Mouse (Mus musculus) heart, adult 2 months (tissue): Measurements from ENCODE around the gene Acsl6. TPM values are rescaled to one million over a fixed set of nuclear protein-coding genes. Genes with fewer than 3 reads are reported as not detected.

Experiments used
- DNase-seq, 2 experiments: peaks; one replicate each; pipeline ENCODE4 v3.0.0; 2021
- H3K27ac ChIP-seq: fragments of 200-600 bp; 2 replicates; pipeline ENCODE4 v1.8.1; 2022
- H3K27me3 ChIP-seq: fragments of 200-500 bp; 2 replicates; pipeline ENCODE4 v1.6.1; 2012; ENCODE audit warnings: mild to moderate bottlenecking, low read length, inconsistent platforms, mixed read lengths; ENCODE audit not compliant: control insufficient read depth, insufficient read depth
- H3K36me3 ChIP-seq: fragments of 200-500 bp; 2 replicates; pipeline ENCODE4 v1.6.1; 2012; ENCODE audit warnings: low read length, inconsistent platforms; ENCODE audit not compliant: control insufficient read depth, insufficient read depth
- H3K4me1 ChIP-seq: fragments of 200-500 bp; 2 replicates; pipeline ENCODE4 v1.6.1; 2011; ENCODE audit warnings: low read length; ENCODE audit not compliant: control insufficient read depth, insufficient read depth
- H3K4me3 ChIP-seq: fragments of 200-600 bp; 2 replicates; pipeline ENCODE4 v1.8.1; 2022
- H3K79me2 ChIP-seq: fragments of 200-500 bp; replicated peaks from 2 replicates; pipeline ENCODE4 v1.6.1; 2012; ENCODE audit warnings: mild to moderate bottlenecking, inconsistent platforms, low read length, moderate library complexity, mixed read lengths; ENCODE audit not compliant: control insufficient read depth, insufficient read depth
- H3K9ac ChIP-seq: fragments of 200-500 bp; 2 replicates; pipeline ENCODE4 v1.6.1; 2012; ENCODE audit warnings: low read depth, mild to moderate bottlenecking, control low read depth, inconsistent platforms, low read length, mixed read lengths
- CTCF ChIP-seq: fragments of 200-600 bp; IDR thresholded peaks from 2 replicates; pipeline ENCODE4 v1.8.1; 2022; ENCODE audit warnings: antibody characterized with exemption, mild to moderate bottlenecking, moderate library complexity
- EP300 ChIP-seq: fragments of 200-500 bp; IDR thresholded peaks from 2 replicates; pipeline ENCODE4 v1.6.1; 2011; ENCODE audit warnings: low read depth, low read length, control low read depth; ENCODE audit not compliant: insufficient read depth
- POLR2A ChIP-seq: fragments of 200-500 bp; IDR thresholded peaks from 2 replicates; pipeline ENCODE4 v1.6.1; 2011; ENCODE audit warnings: mild to moderate bottlenecking, low read depth, low read length, control low read depth; ENCODE audit not compliant: insufficient read depth
- WGBS: fragments of 180-500 bp; shearing (Covaris S2); methylation state at CpG from one replicate; pipeline ENCODE4 v1.1.7; 2018; 5-methylcytosine and 5-hydroxymethylcytosine counted together
- intact Hi-C: fragments of 180-260 bp; cut with DNase I; formaldehyde crosslinking; loops from one replicate; pipeline ENCODE4 v1.15.1; 2025
- long read RNA-seq: library from polyadenylated mRNA; stranded (forward); transcript quantifications from one replicate; pipeline ENCODE4 v2.0.0, GENCODE M21; 2021
- polyA plus RNA-seq: library from polyadenylated mRNA; depleted of rRNA; stranded (reverse); fragments of >200 nt; gene quantifications from 2 replicates; pipeline ENCODE4 v1.2.3, GENCODE M21; 2012; rRNA removed
- total RNA-seq, 2 experiments: library from RNA; stranded (reverse); gene quantifications; 2 replicates each; pipeline ENCODE4 v1.2.3; 2021

Gene Acsl6
- 1 to 10 TPM; 6.0 to 7.2 TPM for total RNA-seq
- 5.7 and 7.0 TPM in 2 replicates for polyA plus RNA-seq
- long read RNA-seq, full-length matches to known transcripts: 8 of 13 reads
- long read RNA-seq, partial matches to known transcripts: 2 of 13 reads
- long read RNA-seq, other reads (novel, unspliced or antisense): 3 of 13 reads

DNA sequence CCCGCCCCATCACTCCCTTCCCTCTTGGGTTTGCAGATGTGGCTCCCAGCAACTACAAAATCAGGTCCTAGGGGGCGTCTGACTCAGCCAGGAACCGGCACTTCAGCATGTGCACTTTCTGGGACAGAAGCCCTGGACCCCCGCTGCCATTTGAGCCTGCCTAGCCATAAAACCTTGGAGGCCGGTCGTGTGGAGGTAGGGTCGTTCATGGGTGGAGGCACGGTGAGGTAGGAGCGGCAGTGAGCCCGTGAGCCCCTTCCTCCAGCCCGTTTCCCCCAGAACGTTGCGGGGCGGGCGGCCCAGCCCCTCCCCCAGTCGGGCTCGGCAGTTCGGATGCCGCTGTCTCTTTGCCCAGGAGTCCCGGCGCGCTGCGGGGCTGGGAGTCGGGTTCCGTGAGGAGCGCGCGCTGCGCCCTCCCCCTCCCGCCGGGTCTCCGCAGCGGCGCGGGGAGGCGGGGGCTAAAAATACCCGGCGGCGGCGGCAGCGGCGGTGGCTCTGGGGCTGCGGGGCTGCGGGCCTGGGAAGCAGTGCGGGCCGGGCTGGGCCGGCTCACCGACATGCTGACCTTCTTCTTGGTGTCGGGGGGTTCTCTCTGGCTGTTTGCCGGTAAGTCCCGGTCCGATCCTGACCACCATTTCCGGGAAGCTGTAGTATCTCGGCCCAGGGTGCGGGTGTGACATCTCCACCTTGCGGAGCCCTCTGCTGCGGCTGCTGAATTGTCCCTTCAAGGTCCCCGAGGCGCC lies at the start of gene Acsl6:
Acsl6 (plus strand) TSS at position 71 of the 743 bp plus-strand sequence.
- no peaks in the 10 kb centered on the region for H3K4me1 ChIP-seq
- H3K36me3 ChIP-seq: no peaks in the 10 kb centered on the region
- peak in 1 of 2 experiments; percentile 18 for DNase-seq
- no peaks in the 10 kb centered on the region for H3K79me2 ChIP-seq
- under 1% methylated on average over 56 of the region's 59 CpGs for WGBS
- peak within 1 kb of the TSS; percentile 68 for H3K9ac ChIP-seq
- intact Hi-C loops: loop anchor here (10.0 kb wide), 1 partner anchor 171 kb away; no protein-coding TSS in a partner anchor
- no peak within 1 kb of the TSS for H3K27ac ChIP-seq
- no peak for TF ChIP-seq POLR2A
- TF ChIP-seq EP300: no peak
- 0 out of 2 replicates have a peak, but pooled peaks have one; percentile 3 for TF ChIP-seq CTCF
- peak within 1 kb of the TSS; percentile 45 for H3K4me3 ChIP-seq
- peaks cover 7% of the 10 kb centered on the region for H3K27me3 ChIP-seq

DNA sequence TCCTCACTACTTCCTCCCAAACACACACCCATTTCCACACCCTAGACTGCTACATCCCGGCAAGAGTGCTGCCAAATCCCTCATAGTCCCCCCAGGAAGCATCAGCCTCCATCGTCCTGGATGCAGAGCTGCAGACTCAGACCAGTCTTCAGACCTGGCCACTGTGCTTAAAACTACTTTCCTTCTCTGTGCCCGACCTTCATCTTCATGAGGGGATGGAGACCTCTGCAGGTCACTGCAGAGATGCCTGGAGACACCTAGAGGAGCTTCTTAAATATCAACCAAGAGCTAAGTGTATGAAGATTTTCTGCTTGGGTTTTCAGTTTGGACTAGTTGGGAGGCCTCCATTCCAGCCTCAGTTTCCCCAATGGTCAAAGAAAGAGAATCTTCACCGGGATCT lies 49.5 kb upstream of the Acsl6 start:
- Histone ChIP-seq H3K36me3 (no peaks in the 10 kb centered on the region), H3K79me2 (no peaks in the 10 kb centered on the region), H3K9ac (no peak overlapping the region), H3K27ac (no peak overlapping the region), H3K4me3 (no peak overlapping the region), H3K4me1 (no peaks in the 10 kb centered on the region; the same call in none of the 2 replicates), H3K27me3 (no peaks in the 10 kb centered on the region)
- intact Hi-C loops: no loop called here
- peak in 1 of 2 experiments; percentile 13 for DNase-seq
- TF ChIP-seq EP300: peak; percentile 15; the same call in 1 of the 2 replicates
- no peak for TF ChIP-seq POLR2A
- TF ChIP-seq CTCF: peak; percentile 59
- WGBS: 33% methylated on average over 4 of the region's 4 CpGs

GRCm38 (mm10) chr11:54256624-54257376 lies 46.8 kb upstream of the Acsl6 start:
- Histone ChIP-seq H3K4me1 (no peaks in the 10 kb centered on the region; the same call in 1 of the 2 replicates), H3K27me3 (no peaks in the 10 kb centered on the region), H3K79me2 (no peaks in the 10 kb centered on the region), H3K4me3 (no peak overlapping the region), H3K9ac (no peak overlapping the region), H3K36me3 (no peaks in the 10 kb centered on the region), H3K27ac (no peak overlapping the region)
- 72% methylated on average over 3 of the region's 3 CpGs for WGBS
- intact Hi-C loops: loop anchor here (1.0 to 5.0 kb wide), 3 partner anchors 111 to 324 kb away; no protein-coding TSS in a partner anchor
- DNase-seq: peak; percentile 77 to 78
- TF ChIP-seq EP300 (peak; percentile 88), CTCF (peak; percentile 83), POLR2A (no peak)

GRCm38 (mm10) chr11:54263405-54264031 lies 40.1 kb upstream of the Acsl6 start:
- Histone ChIP-seq H3K79me2 (no peaks in the 10 kb centered on the region), H3K27me3 (no peaks in the 10 kb centered on the region), H3K4me1 (no peaks in the 10 kb centered on the region), H3K36me3 (no peaks in the 10 kb centered on the region), H3K9ac (no peak overlapping the region), H3K4me3 (no peak overlapping the region), H3K27ac (no peak overlapping the region)
- no peak for DNase-seq
- whole genome bisulfite sequencing: 23% methylated on average over 1 of the region's 1 CpGs
- intact Hi-C loops: no loop called here
- TF ChIP-seq EP300: no peak
- TF ChIP-seq CTCF: peak; percentile 42

DNA sequence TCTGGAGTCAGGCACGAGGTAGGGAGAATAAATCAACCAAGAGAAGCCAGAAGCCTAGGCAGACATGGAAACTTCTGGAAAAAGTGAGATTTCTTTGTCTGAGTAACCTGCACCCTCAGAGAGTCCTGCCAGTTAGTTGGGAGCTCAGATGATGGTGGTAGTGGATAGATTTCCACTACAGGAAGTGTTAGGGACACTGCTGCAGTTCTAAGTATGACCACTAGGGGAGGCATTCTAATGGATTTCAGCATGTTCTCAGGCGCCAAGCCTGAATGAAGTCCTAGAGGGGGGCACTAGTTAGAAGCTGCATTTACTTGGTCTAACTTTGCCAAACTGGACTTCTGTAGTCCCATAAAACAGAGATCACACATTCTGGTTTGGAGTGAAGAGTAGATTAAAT lies 39.1 kb upstream of the Acsl6 start:
- no peak overlapping the region for H3K4me3 ChIP-seq
- TF ChIP-seq CTCF (peak; percentile 98), EP300 (no peak)
- H3K27ac ChIP-seq: no peak overlapping the region
- WGBS: 52% methylated on average over 2 of the region's 2 CpGs
- no peaks in the 10 kb centered on the region for H3K79me2 ChIP-seq
- H3K9ac ChIP-seq: no peak overlapping the region
- DNase-seq: no peak
- intact Hi-C loops: no loop called here
- H3K36me3 ChIP-seq: no peaks in the 10 kb centered on the region
- H3K27me3 ChIP-seq: no peaks in the 10 kb centered on the region
- H3K4me1 ChIP-seq: no peaks in the 10 kb centered on the region
